Mouse (Mus musculus): ENCODE data around the gene St3gal3.

DNA sequence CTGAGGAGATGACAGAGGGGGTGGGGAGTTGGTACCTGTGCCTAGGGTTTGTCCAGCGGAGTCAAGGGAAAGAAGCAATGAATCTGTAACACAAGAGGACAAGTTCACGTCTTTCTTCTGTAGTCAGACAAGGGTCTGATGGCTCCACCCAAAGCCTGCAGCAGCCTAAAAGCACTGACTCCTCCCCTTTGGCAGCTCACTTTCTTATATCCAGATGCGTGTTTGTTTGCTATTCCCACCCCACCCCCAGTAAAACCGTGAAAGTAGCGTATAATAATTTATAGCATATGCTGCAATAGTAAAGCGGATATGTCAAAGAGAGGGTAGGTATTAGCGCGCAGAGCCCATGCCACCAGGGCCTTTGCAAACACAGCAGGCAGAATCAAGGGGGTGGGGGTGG is 80.1 kb downstream of the St3gal3 start:
- TF ChIP-seq CTCF (IDR thresholded peaks at IDR 0.05 in 2 of 3, conservative IDR thresholded peaks at IDR 0.05 in 1 of 3; ENCODE audit: control insufficient read depth in 1 of 3, insufficient read depth in 1 of 3, low read depth in 2 of 3, low read length in 3 of 3, poor library complexity in 1 of 3, severe bottlenecking in 1 of 3) (no peak), MAX (IDR thresholded peaks at IDR 0.05; ENCODE audit: low read length) (no peak)
